Mouse (Mus musculus): Measurements from ENCODE around the gene Rnf2. TPM values are rescaled to one million over a fixed set of nuclear protein-coding genes. Genes with fewer than 3 reads are reported as not detected.
"Not testable (repeated sequence)": the region's sequence is repeated elsewhere in the genome, so short reads cannot be mapped to it uniquely, and the experiment has no call there.

Rnf2 gene
- polyA plus RNA-seq, 1 experiment from 2014 or later: 55.6 TPM

DNA sequence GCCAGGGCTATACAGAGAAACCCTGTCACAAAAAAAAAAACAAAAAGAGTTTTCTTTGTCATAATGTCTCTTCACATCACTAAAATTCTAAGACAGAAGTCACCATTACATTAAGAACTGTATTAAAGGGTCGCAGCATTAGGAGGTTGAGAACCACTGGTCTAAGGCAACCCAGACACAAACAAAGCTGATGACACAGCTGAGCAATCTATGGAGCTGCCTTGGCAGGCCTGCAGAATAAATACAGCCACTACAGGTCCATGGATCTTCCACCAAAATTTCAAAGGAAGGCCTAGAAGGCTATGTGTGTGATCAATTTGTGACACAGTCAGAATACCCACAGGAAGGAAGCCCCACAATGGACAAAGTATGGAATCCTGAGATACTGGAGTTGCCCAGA is 18.3 kb downstream of the Rnf2 start:
- no peak overlapping the region for H3K4me2 ChIP-seq
- no peak overlapping the region for H3K4me3 ChIP-seq
- peaks cover 6% of the 10 kb centered on the region for H3K36me3 ChIP-seq
- H3K27me3 ChIP-seq: no peaks in the 10 kb centered on the region
- no peak for ATAC-seq (replicated peaks; ENCODE audit: insufficient number of reproducible peaks, insufficient read depth, low FRiP score, low read depth)
- no peaks in the 10 kb centered on the region for H3K9me3 ChIP-seq (replicated peaks)
- no peak overlapping the region for H3K27ac ChIP-seq
- WGBS: 95% methylated on average over 1 of the region's 1 CpGs
- peaks cover 4% of the 10 kb centered on the region for H3K4me1 ChIP-seq (replicated peaks)
- H3K9ac ChIP-seq: no peak overlapping the region

- H3K9me3 ChIP-seq (replicated peaks); H3K4me2 ChIP-seq; H3K27me3 ChIP-seq; H3K4me1 ChIP-seq (replicated peaks); H3K9ac ChIP-seq; H3K27ac ChIP-seq; ATAC-seq (replicated peaks; ENCODE audit: insufficient number of reproducible peaks, insufficient read depth, low FRiP score, low read depth); H3K4me3 ChIP-seq: not testable (repeated sequence)
- WGBS: 95% methylated on average over 8 of the region's 8 CpGs
- H3K36me3 ChIP-seq: peaks cover 64% of the 10 kb centered on the region
These were observed 28.4 kb downstream of the Rnf2 start for GRCm38 (mm10) chr1:151472386-151472785.

GRCm38 (mm10) chr1:151471429-151471828 is 29.3 kb downstream of the Rnf2 start:
- Histone ChIP-seq H3K36me3 (peaks cover 61% of the 10 kb centered on the region), H3K27me3 (no peaks in the 10 kb centered on the region), H3K9me3 (replicated peaks) (no peaks in the 10 kb centered on the region), H3K4me1 (replicated peaks) (no peaks in the 10 kb centered on the region), H3K4me3 (no peak overlapping the region), H3K4me2 (no peak overlapping the region), H3K9ac (no peak overlapping the region), H3K27ac (no peak overlapping the region)
- ATAC-seq (replicated peaks; ENCODE audit: insufficient number of reproducible peaks, insufficient read depth, low FRiP score, low read depth): no peak
- WGBS: 70% methylated on average over 7 of the region's 7 CpGs

DNA sequence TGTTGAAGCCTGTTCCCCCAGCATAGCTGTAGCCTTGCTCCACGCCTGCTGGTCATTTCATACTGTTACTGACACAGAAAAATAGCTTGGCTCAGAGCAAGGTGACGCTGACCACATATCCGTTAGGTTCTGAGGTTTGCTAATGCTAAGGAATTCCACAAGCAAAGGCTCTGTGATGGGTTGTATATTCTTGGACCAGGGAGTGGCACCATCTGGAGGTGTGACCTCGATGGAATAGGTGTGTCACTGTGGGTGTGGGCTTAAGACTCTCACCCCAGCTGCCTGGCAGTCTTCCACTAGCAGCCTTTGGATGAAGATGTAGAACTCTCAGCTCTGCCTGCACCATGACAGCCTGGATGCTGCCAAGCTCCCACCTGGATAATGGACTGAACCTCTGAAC is 34.2 kb downstream of the Rnf2 start:
- no peak for ATAC-seq (replicated peaks; ENCODE audit: insufficient number of reproducible peaks, insufficient read depth, low FRiP score, low read depth)
- Histone ChIP-seq H3K4me1 (replicated peaks) (peaks cover 4% of the 10 kb centered on the region), H3K9me3 (replicated peaks) (no peaks in the 10 kb centered on the region), H3K27ac (no peak overlapping the region), H3K4me3 (no peak overlapping the region), H3K36me3 (peaks cover 23% of the 10 kb centered on the region), H3K9ac (no peak overlapping the region), H3K27me3 (no peaks in the 10 kb centered on the region), H3K4me2 (no peak overlapping the region)
- 84% methylated on average over 4 of the region's 4 CpGs for WGBS

- ATAC-seq (replicated peaks; ENCODE audit: insufficient number of reproducible peaks, insufficient read depth, low FRiP score, low read depth): no peak
- peaks cover 18% of the 10 kb centered on the region for H3K36me3 ChIP-seq
- peaks cover 4% of the 10 kb centered on the region for H3K4me1 ChIP-seq (replicated peaks)
- WGBS: 25% methylated on average over 4 of the region's 4 CpGs
- H3K4me2 ChIP-seq: no peak overlapping the region
- H3K4me3 ChIP-seq: no peak overlapping the region
- H3K27me3 ChIP-seq: no peaks in the 10 kb centered on the region
- H3K9me3 ChIP-seq (replicated peaks): no peaks in the 10 kb centered on the region
- peak overlapping the region; percentile 22; the same call in 1 of the 2 replicates for H3K27ac ChIP-seq
- no peak overlapping the region for H3K9ac ChIP-seq
These were observed 35.8 kb downstream of the Rnf2 start for GRCm38 (mm10) chr1:151464914-151465313.

GRCm38 (mm10) chr1:151461265-151461664 is 39.5 kb downstream of the Rnf2 start:
- Histone ChIP-seq H3K9me3 (replicated peaks) (no peaks in the 10 kb centered on the region), H3K4me2 (no peak overlapping the region), H3K4me1 (replicated peaks) (peaks cover 4% of the 10 kb centered on the region), H3K4me3 (no peak overlapping the region), H3K36me3 (peaks cover 35% of the 10 kb centered on the region), H3K27ac (no peak overlapping the region), H3K27me3 (no peaks in the 10 kb centered on the region), H3K9ac (no peak overlapping the region)
- no peak for ATAC-seq (replicated peaks; ENCODE audit: insufficient number of reproducible peaks, insufficient read depth, low FRiP score, low read depth)
- WGBS: 78% methylated on average over 9 of the region's 9 CpGs

- H3K9ac ChIP-seq: no peak overlapping the region
- H3K4me3 ChIP-seq: no peak overlapping the region
- H3K4me2 ChIP-seq: no peak overlapping the region
- 66% methylated on average over 5 of the region's 5 CpGs for WGBS
- peaks cover 58% of the 10 kb centered on the region for H3K36me3 ChIP-seq
- H3K27ac ChIP-seq: no peak overlapping the region
- no peak for ATAC-seq (replicated peaks; ENCODE audit: insufficient number of reproducible peaks, insufficient read depth, low FRiP score, low read depth)
- no peaks in the 10 kb centered on the region for H3K9me3 ChIP-seq (replicated peaks)
- H3K4me1 ChIP-seq (replicated peaks): no peaks in the 10 kb centered on the region
- H3K27me3 ChIP-seq: no peaks in the 10 kb centered on the region
These were observed 43.7 kb downstream of the Rnf2 start for GRCm38 (mm10) chr1:151457087-151457486.

GRCm38 (mm10) chr1:151451946-151452345 is 48.8 kb downstream of the Rnf2 start:
- Histone ChIP-seq H3K27me3 (no peaks in the 10 kb centered on the region), H3K9me3 (replicated peaks) (no peaks in the 10 kb centered on the region), H3K4me1 (replicated peaks) (no peaks in the 10 kb centered on the region), H3K4me2 (no peak overlapping the region), H3K36me3 (peaks cover 77% of the 10 kb centered on the region), H3K4me3 (no peak overlapping the region), H3K27ac (no peak overlapping the region), H3K9ac (no peak overlapping the region)
- ATAC-seq (replicated peaks; ENCODE audit: insufficient number of reproducible peaks, insufficient read depth, low FRiP score, low read depth): no peak
- WGBS: 94% methylated on average over 11 of the region's 11 CpGs

DNA sequence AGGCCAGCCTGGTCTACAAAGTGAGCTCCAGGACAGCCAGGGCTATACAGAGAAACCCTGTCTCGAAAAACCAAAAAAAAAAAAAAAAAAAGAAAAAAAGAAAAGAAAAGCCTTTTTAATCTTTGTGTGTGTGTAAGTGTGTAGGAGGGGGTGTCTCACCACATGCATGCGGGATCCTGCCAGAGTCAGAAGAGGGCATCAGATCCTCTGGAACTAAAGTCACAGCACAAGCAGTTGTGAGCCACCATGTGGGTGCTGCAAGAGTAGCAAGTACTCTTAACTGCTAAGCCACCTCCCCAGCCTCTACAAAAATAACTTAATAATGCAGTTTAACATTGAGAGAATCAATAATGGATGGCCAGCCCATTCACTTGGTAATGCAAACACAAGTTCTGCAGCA is 49.9 kb downstream of the Rnf2 start:
- 90% methylated on average over 1 of the region's 2 CpGs for WGBS
- no peaks in the 10 kb centered on the region for H3K27me3 ChIP-seq
- no peak overlapping the region for H3K4me3 ChIP-seq
- no peak overlapping the region for H3K27ac ChIP-seq
- no peaks in the 10 kb centered on the region for H3K4me1 ChIP-seq (replicated peaks)
- no peak overlapping the region for H3K4me2 ChIP-seq
- no peaks in the 10 kb centered on the region for H3K9me3 ChIP-seq (replicated peaks)
- no peak overlapping the region for H3K9ac ChIP-seq
- peaks cover 78% of the 10 kb centered on the region for H3K36me3 ChIP-seq
- ATAC-seq (replicated peaks; ENCODE audit: insufficient number of reproducible peaks, insufficient read depth, low FRiP score, low read depth): no peak

DNA sequence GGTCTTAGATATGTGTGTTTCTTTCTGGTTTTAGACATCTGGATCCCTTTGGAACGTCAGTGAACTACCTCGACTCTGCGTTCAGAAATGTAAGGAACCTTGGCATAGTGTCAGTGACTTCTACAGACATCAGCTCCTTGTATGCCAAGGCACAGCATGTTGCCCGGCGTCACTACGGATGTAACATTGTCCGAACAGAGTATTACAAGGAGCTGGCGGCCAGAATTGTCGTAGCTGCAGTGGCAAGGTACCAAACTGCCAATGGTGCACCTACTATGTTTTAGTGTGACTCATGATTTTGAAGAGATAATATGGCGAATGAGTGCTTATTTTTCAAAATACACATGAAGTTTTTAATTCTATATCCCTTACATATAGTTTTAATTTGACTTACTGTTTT is 50.9 kb downstream of the Rnf2 start:
- H3K36me3 ChIP-seq: peaks cover 87% of the 10 kb centered on the region
- no peak overlapping the region for H3K4me2 ChIP-seq
- H3K4me3 ChIP-seq: no peak overlapping the region
- H3K9me3 ChIP-seq (replicated peaks): no peaks in the 10 kb centered on the region
- no peaks in the 10 kb centered on the region for H3K4me1 ChIP-seq (replicated peaks)
- no peaks in the 10 kb centered on the region for H3K27me3 ChIP-seq
- no peak for ATAC-seq (replicated peaks; ENCODE audit: insufficient number of reproducible peaks, insufficient read depth, low FRiP score, low read depth)
- WGBS: 92% methylated on average over 10 of the region's 10 CpGs
- no peak overlapping the region for H3K9ac ChIP-seq
- H3K27ac ChIP-seq: no peak overlapping the region

- H3K4me3 ChIP-seq: no peak overlapping the region
- ATAC-seq (replicated peaks; ENCODE audit: insufficient number of reproducible peaks, insufficient read depth, low FRiP score, low read depth): no peak
- no peaks in the 10 kb centered on the region for H3K9me3 ChIP-seq (replicated peaks)
- WGBS: 43% methylated on average over 6 of the region's 6 CpGs
- peaks cover 49% of the 10 kb centered on the region for H3K36me3 ChIP-seq
- no peak overlapping the region for H3K9ac ChIP-seq
- H3K27ac ChIP-seq: peak overlapping the region; percentile 54; the same call in 1 of the 2 replicates
- no peaks in the 10 kb centered on the region for H3K27me3 ChIP-seq
- H3K4me1 ChIP-seq (replicated peaks): peaks cover 9% of the 10 kb centered on the region
- H3K4me2 ChIP-seq: no peak overlapping the region
These were observed 65.3 kb downstream of the Rnf2 start for GRCm38 (mm10) chr1:151435431-151435830.

- H3K4me3 ChIP-seq: peak overlapping the region; percentile 65
- no peaks in the 10 kb centered on the region for H3K9me3 ChIP-seq (replicated peaks)
- H3K4me2 ChIP-seq: peak overlapping the region; percentile 62
- peak overlapping the region; percentile 82 for H3K9ac ChIP-seq
- H3K4me1 ChIP-seq (replicated peaks): peaks cover 16% of the 10 kb centered on the region
- no peaks in the 10 kb centered on the region for H3K27me3 ChIP-seq
- ATAC-seq (replicated peaks; ENCODE audit: insufficient number of reproducible peaks, insufficient read depth, low FRiP score, low read depth): no peak
- peak overlapping the region; percentile 94 for H3K27ac ChIP-seq
- peaks cover 6% of the 10 kb centered on the region for H3K36me3 ChIP-seq
- WGBS: 27% methylated on average over 9 of the region's 9 CpGs
These were observed 71.4 kb downstream of the Rnf2 start for GRCm38 (mm10) chr1:151429316-151429715.
